In genomic region chr7:135528515-135528914, GRCm38 (mm10) we compare ENCODE assay signal across 40 mouse cellular contexts. TPM values are rescaled to one million over a fixed set of nuclear protein-coding genes. Genes with fewer than 3 reads are reported as not detected.
A peak's percentile ranks its signal among the peaks of the same experiment; 100 is the strongest.
DNase-seq lines count a peak whose midpoint lies in the region; ATAC-seq and TF ChIP-seq lines count a peak whose summit lies in the region.
"Had no signal": no experiment of that assay in that cellular context is flagged by ENCODE, and none has a peak within 500 bp of the region (broad histone marks: within the 10 kb centered on the region; RNA-seq: fewer than 3 reads in every experiment).

TSS of gene Clrn3 (minus strand) at chr7:135528654.

- TF ChIP-seq CTCF in stomach, postnatal 0 days (IDR thresholded peaks at IDR 0.05; ENCODE audit: low read depth), result no peak

- H3K9me3 ChIP-seq in kidney, embryonic 14.5 days (ENCODE audit: control insufficient read depth, low read length), result no peaks in the 10 kb centered on the region
- H3K9me3 ChIP-seq in stomach, postnatal 0 days (ENCODE audit: control insufficient read depth, low read length), result no peaks in the 10 kb centered on the region
- H3K9me3 ChIP-seq in hindbrain, embryonic 16.5 days (ENCODE audit: control insufficient read depth, low read length), result no peaks in the 10 kb centered on the region
- H3K9me3 ChIP-seq: hindbrain, embryonic 13.5 days; midbrain, embryonic 15.5 days; neural tube, embryonic 15.5 days had no signal

- H3K27me3 ChIP-seq in kidney, embryonic 14.5 days (ENCODE audit: control insufficient read depth, insufficient read depth, low read length), result no peaks in the 10 kb centered on the region
- H3K27me3 ChIP-seq in stomach, postnatal 0 days (ENCODE audit: control insufficient read depth, insufficient read depth, low read length), result no peaks in the 10 kb centered on the region
- H3K27me3 ChIP-seq in hindbrain, embryonic 16.5 days (replicated peaks; ENCODE audit: control insufficient read depth, insufficient read depth, low read length), result no peaks in the 10 kb centered on the region
- H3K27me3 ChIP-seq: CH12.LX; hindbrain, embryonic 13.5 days; midbrain, embryonic 15.5 days; neural tube, embryonic 15.5 days had no signal

- H3K4me2 ChIP-seq in kidney, embryonic 14.5 days (replicated peaks; ENCODE audit: low read depth, low read length), result no peak within 1 kb of the TSS
- H3K4me2 ChIP-seq in stomach, postnatal 0 days (replicated peaks; ENCODE audit: low read depth), result no peak within 1 kb of the TSS
- no peak within 1 kb of the TSS for H3K4me2 ChIP-seq in hindbrain, embryonic 16.5 days (ENCODE audit: low read length)
- H3K4me2 ChIP-seq: heart, embryonic 11.5 days; hindbrain, embryonic 13.5 days; lung, embryonic 14.5 days; midbrain, embryonic 15.5 days; neural tube, embryonic 15.5 days had no signal

- 50% methylated on average over 7 of the region's 7 CpGs for WGBS in kidney, embryonic 14.5 days
- 77% methylated on average over 7 of the region's 7 CpGs for WGBS in stomach, postnatal 0 days
- 86% methylated on average over 7 of the region's 7 CpGs for WGBS in hindbrain, embryonic 16.5 days

- H3K27ac ChIP-seq in kidney, embryonic 14.5 days (ENCODE audit: low read depth, low read length), result no peak within 1 kb of the TSS
- no peak within 1 kb of the TSS for H3K27ac ChIP-seq in stomach, postnatal 0 days (replicated peaks)
- no peak within 1 kb of the TSS for H3K27ac ChIP-seq in hindbrain, embryonic 16.5 days (ENCODE audit: low read depth, low read length)
- H3K27ac ChIP-seq: gastrocnemius, adult 2 months; hindbrain, embryonic 13.5 days; liver, embryonic 14.5 days; midbrain, embryonic 15.5 days; neural tube, embryonic 15.5 days had no signal

- no peak within 1 kb of the TSS for H3K4me3 ChIP-seq in kidney, embryonic 14.5 days (ENCODE audit: low read length)
- no peak within 1 kb of the TSS for H3K4me3 ChIP-seq in stomach, postnatal 0 days (ENCODE audit: low read depth, low read length)
- no peak within 1 kb of the TSS for H3K4me3 ChIP-seq in hindbrain, embryonic 16.5 days (ENCODE audit: low read length)
- H3K4me3 ChIP-seq: erythroblast, embryonic 14.5 days; gastrocnemius, adult 2 months; hindbrain, embryonic 13.5 days; midbrain, embryonic 15.5 days; neural tube, embryonic 15.5 days had no signal

- no peak for ATAC-seq in kidney, embryonic 14.5 days (ENCODE audit: low FRiP score, low TSS enrichment)
- peak; percentile 42; the same call in 1 of the 2 replicates for ATAC-seq in stomach, postnatal 0 days (ENCODE audit: low FRiP score, low TSS enrichment)
- no peak for ATAC-seq in hindbrain, embryonic 16.5 days
- ATAC-seq: activated CD4-positive, CD25-positive, alpha-beta regulatory T cell, adult 4 months; forebrain, embryonic 16.5 days; midbrain, embryonic 15.5 days had no signal

- no peak for TF ChIP-seq EP300 in stomach, postnatal 0 days (optimal IDR thresholded peaks at IDR 0.05)

- peak; percentile 75 for DNase-seq in kidney, adult 11 months
- DNase-seq in kidney, adult 9 months, result peak; percentile 85
- peak; percentile 73 for DNase-seq in kidney, postnatal 14 days
- DNase-seq in stomach, postnatal 0 days (ENCODE audit: low spot score), result no peak
- no peak for DNase-seq in urinary bladder, postnatal 4 days (ENCODE audit: low spot score in 2 of 2)
- no peak for DNase-seq in adrenal gland, postnatal 25 days
- DNase-seq: adrenal gland, postnatal 10 days; cerebellum, adult 11-12 months; cerebellum, postnatal 10 days; gastrocnemius, adult 2 months; gastrocnemius, postnatal 36 days; heart, adult 18-20 months; heart, postnatal 4 days; liver; lung, embryonic 14.5 days; lung, postnatal 14 days; retina, postnatal 1 day; right cerebral cortex, postnatal 14 days; spleen, adult 18-20 months; thymus, adult 18-20 months had no signal

- H3K9ac ChIP-seq in kidney, embryonic 14.5 days (ENCODE audit: low read depth, low read length), result no peak within 1 kb of the TSS
- H3K9ac ChIP-seq in stomach, postnatal 0 days (ENCODE audit: low read length), result no peak within 1 kb of the TSS
- no peak within 1 kb of the TSS for H3K9ac ChIP-seq in hindbrain, embryonic 16.5 days (ENCODE audit: low read depth, low read length)
- H3K9ac ChIP-seq: hindbrain, embryonic 13.5 days; liver, embryonic 14.5 days; lung, embryonic 14.5 days; midbrain, embryonic 15.5 days; neural tube, embryonic 15.5 days had no signal

- no peaks in the 10 kb centered on the region for H3K36me3 ChIP-seq in kidney, embryonic 14.5 days (ENCODE audit: control insufficient read depth, insufficient read depth, low read length)
- no peaks in the 10 kb centered on the region for H3K36me3 ChIP-seq in stomach, postnatal 0 days (ENCODE audit: control insufficient read depth, insufficient read depth, low read length)
- no peaks in the 10 kb centered on the region for H3K36me3 ChIP-seq in hindbrain, embryonic 16.5 days (ENCODE audit: control insufficient read depth, insufficient read depth, low read length)
- H3K36me3 ChIP-seq: hindbrain, embryonic 13.5 days; midbrain, embryonic 15.5 days; neural tube, embryonic 15.5 days had no signal

- peaks cover 7% of the 10 kb centered on the region; the same call in 1 of the 2 replicates for H3K4me1 ChIP-seq in kidney, embryonic 14.5 days (ENCODE audit: control insufficient read depth, insufficient read depth, low read length)
- H3K4me1 ChIP-seq in stomach, postnatal 0 days (replicated peaks; ENCODE audit: control insufficient read depth, insufficient read depth), result no peaks in the 10 kb centered on the region
- H3K4me1 ChIP-seq in hindbrain, embryonic 16.5 days (ENCODE audit: control insufficient read depth, insufficient read depth, low read depth, low read length), result no peaks in the 10 kb centered on the region
- H3K4me1 ChIP-seq: hindbrain, embryonic 13.5 days; midbrain, embryonic 15.5 days; neural tube, embryonic 15.5 days had no signal

RNA-seq across cellular contexts. Expression of gene Clrn3, which starts in this region (rescaled TPM):
- polyA plus RNA-seq in kidney, embryonic 14.5 days (2014; fragmentation: Nextera tagmentation; extraction: Ambion mirVana), result 2.8 and 4.4 TPM in 2 replicates
- 0.51 and 0.63 TPM in 2 replicates for polyA plus RNA-seq in stomach, postnatal 0 days (2015; fragmentation: Nextera tagmentation; extraction: Ambion mirVana)
- polyA plus RNA-seq in hindbrain, embryonic 16.5 days (2015; fragmentation: Nextera tagmentation; extraction: Ambion mirVana), result not detected in 2 replicates
- not detected in 2 replicates for total RNA-seq in adrenal gland, postnatal 25 days (2021)
- total RNA-seq: adrenal gland, postnatal 10 days; CH12.LX; ES-E14; gastrocnemius, adult 2 months; gastrocnemius, postnatal 36 days; heart, adult 18-20 months; heart, postnatal 4 days; layer of hippocampus, postnatal 10 days; left cerebral cortex, adult 18-20 months; left cerebral cortex, postnatal 14 days had no signal
- polyA plus RNA-seq: activated CD4-positive, CD25-positive, alpha-beta regulatory T cell, adult 4 months; C2C12; cortical plate, adult 2 months; embryonic facial prominence, embryonic 14.5 days; erythroblast, embryonic 14.5 days; forebrain, embryonic 11.5 days; forebrain, embryonic 16.5 days; heart, embryonic 11.5 days; limb, embryonic 11.5 days; liver, embryonic 14.5 days; lung, embryonic 14.5 days; midbrain, embryonic 15.5 days; neural tube, embryonic 15.5 days had no signal

Comparison
In these comparisons a context has a peak if more than half of its experiments do, and no peak if none do; other contexts are left out.
1. Peak in ATAC-seq in stomach, postnatal 0 days; RNA of the gene not detected or under 1 TPM.
2. DNase-seq: peak in kidney, adult 11 months (single experiment), kidney, adult 9 months (single experiment) and kidney, postnatal 14 days (single experiment); none in stomach, postnatal 0 days (single experiment), urinary bladder, postnatal 4 days (0 of 2) and adrenal gland, postnatal 25 days (single experiment).